Mouse (Mus musculus) myocyte (in vitro differentiated cells): ENCODE data around the gene Asic2. TPM values are rescaled to one million over a fixed set of nuclear protein-coding genes. Genes with fewer than 3 reads are reported as not detected.

Source experiments
- H3K27me3 ChIP-seq: one replicate; pipeline ENCODE4 v1.6.1; 2011; ENCODE audit not compliant: control insufficient read depth, insufficient read depth, insufficient read length
- H3K36me3 ChIP-seq: one replicate; pipeline ENCODE4 v1.6.1; 2011; ENCODE audit not compliant: control insufficient read depth, insufficient read depth
- H3K4me2 ChIP-seq: one replicate; pipeline ENCODE4 v1.6.1; 2011; ENCODE audit warnings: low read depth, control low read depth
- H3K4me3 ChIP-seq: one replicate; pipeline ENCODE4 v1.5.1; 2011; ENCODE audit warnings: mild to moderate bottlenecking, control low read depth, moderate library complexity
- H3K79me2 ChIP-seq: one replicate; pipeline ENCODE4 v1.6.1; 2011; ENCODE audit not compliant: control insufficient read depth, insufficient read depth
- H3ac ChIP-seq: one replicate; pipeline ENCODE4 v1.6.1; 2011; ENCODE audit not compliant: control insufficient read depth, insufficient read length
- CEBPB ChIP-seq: IDR thresholded peaks from 2 replicates; pipeline ENCODE4 v1.6.1; 2011; ENCODE audit warnings: mild to moderate bottlenecking, moderate library complexity; ENCODE audit not compliant: poor library complexity, insufficient read depth, severe bottlenecking
- E2F4 ChIP-seq: IDR thresholded peaks from one replicate; pipeline ENCODE4 v1.6.1; 2011; ENCODE audit warnings: mild to moderate bottlenecking, control low read depth, moderate library complexity; ENCODE audit not compliant: insufficient read depth
- MAX ChIP-seq: IDR thresholded peaks from one replicate; pipeline ENCODE4 v1.6.1; 2011; ENCODE audit warnings: low read depth, mild to moderate bottlenecking, control low read depth
- MYOD1 ChIP-seq, 3 experiments: IDR thresholded peaks; one replicate each; pipeline ENCODE4 v1.6.1; 2011; ENCODE audit warnings: control low read depth in 2 of 3, low read depth in 2 of 3, mild to moderate bottlenecking in 2 of 3, moderate library complexity in 1 of 3; ENCODE audit not compliant: insufficient read length in 2 of 3, control insufficient read depth in 1 of 3
- MYOG ChIP-seq, 3 experiments: IDR thresholded peaks; one replicate each; pipeline ENCODE4 v1.6.1; 2011; ENCODE audit warnings: control low read depth in 2 of 3, low read depth in 2 of 3, mild to moderate bottlenecking in 2 of 3; ENCODE audit not compliant: insufficient read length in 2 of 3, control insufficient read depth in 1 of 3, insufficient read depth in 1 of 3
- POLR2A ChIP-seq: IDR thresholded peaks from one replicate; pipeline ENCODE4 v1.6.1; 2011; ENCODE audit warnings: low read depth, mild to moderate bottlenecking, control low read depth, moderate library complexity; ENCODE audit not compliant: insufficient read length
- POLR2AphosphoS2 ChIP-seq: IDR thresholded peaks from one replicate; pipeline ENCODE4 v1.6.1; 2011; ENCODE audit warnings: low read depth, control low read depth; ENCODE audit not compliant: insufficient read length
- REST ChIP-seq: IDR thresholded peaks from one replicate; pipeline ENCODE4 v1.6.1; 2011; ENCODE audit warnings: mild to moderate bottlenecking, control low read depth, moderate library complexity; ENCODE audit not compliant: insufficient read depth, insufficient read length
- SRF ChIP-seq: IDR thresholded peaks from one replicate; pipeline ENCODE4 v1.6.1; 2011; ENCODE audit warnings: low read depth; ENCODE audit not compliant: control insufficient read depth, insufficient read length
- TCF12 ChIP-seq: IDR thresholded peaks from one replicate; pipeline ENCODE4 v1.6.1; 2011; ENCODE audit warnings: mild to moderate bottlenecking, control low read depth; ENCODE audit not compliant: poor library complexity, insufficient read depth, severe bottlenecking
- TCF3 ChIP-seq: IDR thresholded peaks from one replicate; pipeline ENCODE4 v1.6.1; 2011; ENCODE audit warnings: low read depth, control low read depth; ENCODE audit not compliant: insufficient read length
- USF1 ChIP-seq: IDR thresholded peaks from one replicate; pipeline ENCODE4 v1.6.1; 2011; ENCODE audit warnings: low read depth, mild to moderate bottlenecking, control low read depth, moderate library complexity
- polyA plus RNA-seq: library from polyadenylated mRNA; unstranded; fragments of >200 nt; fragmentation: generic; extraction: Trizol; gene quantifications from one replicate; pipeline ENCODE4 v1.2.1, GENCODE M21; 2012; ENCODE audit warnings: missing spikeins

Asic2 gene
- polyA plus RNA-seq, 1 experiment = not detected

- no peak for TF ChIP-seq MYOD1 (IDR thresholded peaks at IDR 0.05; ENCODE audit: control insufficient read depth in 1 of 3, insufficient read length in 2 of 3, low read depth in 2 of 3)
- no peak for TF ChIP-seq MAX
- no peak for TF ChIP-seq POLR2A
- TF ChIP-seq TCF3 = no peak
- no peak for TF ChIP-seq TCF12
- TF ChIP-seq E2F4 = no peak
- no peak for TF ChIP-seq REST
- no peak for TF ChIP-seq POLR2AphosphoS2
- no peak for TF ChIP-seq USF1
- no peak for TF ChIP-seq SRF
- TF ChIP-seq CEBPB = no peak
- TF ChIP-seq MYOG (IDR thresholded peaks at IDR 0.05; ENCODE audit: control insufficient read depth in 1 of 3, insufficient read depth in 1 of 3, insufficient read length in 2 of 3, low read depth in 2 of 3) = no peak
- no peak overlapping the region for H3K4me3 ChIP-seq
- H3ac ChIP-seq = no peak overlapping the region
- no peaks in the 10 kb centered on the region for H3K27me3 ChIP-seq
- H3K36me3 ChIP-seq = no peaks in the 10 kb centered on the region
- no peak overlapping the region for H3K4me2 ChIP-seq
- H3K79me2 ChIP-seq = no peaks in the 10 kb centered on the region
Measured at GRCm38 (mm10) chr11:80923286-80923951, 1044.8 kb downstream of the Asic2 start.

DNA sequence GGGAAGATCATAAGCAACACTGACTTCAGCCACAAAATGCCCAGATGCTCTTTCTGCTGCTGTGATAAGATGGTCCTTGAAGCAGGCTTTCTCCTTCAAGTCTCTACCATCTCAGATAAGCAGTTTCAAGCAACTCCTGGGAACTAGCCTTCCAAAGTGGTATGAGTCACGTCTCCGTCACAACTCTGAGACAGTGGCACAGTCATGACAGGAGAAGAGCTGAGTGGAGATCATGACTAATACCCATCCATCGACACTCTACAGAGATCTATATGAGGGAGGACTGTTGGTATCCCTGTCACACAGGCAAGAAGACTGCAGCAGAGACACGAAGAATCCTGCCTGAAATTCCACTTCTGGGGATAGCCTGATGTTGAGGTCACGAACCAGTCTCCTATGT, 1049.9 kb downstream of the Asic2 start:
- no peak for TF ChIP-seq MAX
- no peak for TF ChIP-seq POLR2AphosphoS2
- no peak for TF ChIP-seq MYOD1 (IDR thresholded peaks at IDR 0.05; ENCODE audit: control insufficient read depth in 1 of 3, insufficient read length in 2 of 3, low read depth in 2 of 3)
- no peak for TF ChIP-seq USF1
- TF ChIP-seq E2F4 = no peak
- TF ChIP-seq MYOG (IDR thresholded peaks at IDR 0.05; ENCODE audit: control insufficient read depth in 1 of 3, insufficient read depth in 1 of 3, insufficient read length in 2 of 3, low read depth in 2 of 3) = no peak
- TF ChIP-seq TCF12 = no peak
- no peak for TF ChIP-seq SRF
- TF ChIP-seq POLR2A = no peak
- no peak overlapping the region for H3K4me2 ChIP-seq
- H3ac ChIP-seq = no peak overlapping the region
- H3K27me3 ChIP-seq = no peaks in the 10 kb centered on the region
- H3K79me2 ChIP-seq = no peaks in the 10 kb centered on the region
- H3K4me3 ChIP-seq = no peak overlapping the region
- H3K36me3 ChIP-seq = no peaks in the 10 kb centered on the region

DNA sequence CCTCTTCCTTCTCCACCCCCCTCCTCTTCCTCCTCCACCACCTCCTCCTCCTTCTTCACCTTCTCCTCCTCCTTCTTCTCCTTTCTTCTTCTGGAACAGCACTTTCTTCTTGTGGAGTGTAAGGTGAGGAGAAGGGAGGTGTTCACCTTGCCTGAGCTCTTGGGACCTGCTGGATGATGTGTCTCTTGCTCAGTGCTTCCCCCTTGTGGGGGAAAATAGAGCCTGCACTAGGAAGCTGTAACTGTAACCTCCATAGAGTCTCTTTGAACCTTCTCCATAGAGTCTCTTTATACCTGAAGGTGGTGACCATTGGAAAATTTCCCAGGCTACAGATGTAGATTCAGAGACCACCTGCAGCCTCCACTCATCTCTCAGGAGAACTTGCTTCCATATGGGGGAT, 1050.6 kb downstream of the Asic2 start:
- H3K4me2 ChIP-seq = no peak overlapping the region
- no peaks in the 10 kb centered on the region for H3K27me3 ChIP-seq
- no peak overlapping the region for H3K4me3 ChIP-seq
- no peak overlapping the region for H3ac ChIP-seq
- H3K79me2 ChIP-seq = no peaks in the 10 kb centered on the region
- TF ChIP-seq REST (no peak), MAX (no peak)
- H3K36me3 ChIP-seq = no peaks in the 10 kb centered on the region

GRCm38 (mm10) chr11:80913408-80914024, 1054.7 kb downstream of the Asic2 start:
- H3K79me2 ChIP-seq = no peaks in the 10 kb centered on the region
- no peak overlapping the region for H3ac ChIP-seq
- H3K4me3 ChIP-seq = no peak overlapping the region
- no peaks in the 10 kb centered on the region for H3K27me3 ChIP-seq
- no peaks in the 10 kb centered on the region for H3K36me3 ChIP-seq
- no peak overlapping the region for H3K4me2 ChIP-seq
- TF ChIP-seq POLR2A = no peak
- TF ChIP-seq MYOG (IDR thresholded peaks at IDR 0.05; ENCODE audit: control insufficient read depth in 1 of 3, insufficient read depth in 1 of 3, insufficient read length in 2 of 3, low read depth in 2 of 3) = no peak
- no peak for TF ChIP-seq MAX
- no peak for TF ChIP-seq SRF
- TF ChIP-seq TCF3 = no peak
- TF ChIP-seq MYOD1 (IDR thresholded peaks at IDR 0.05; ENCODE audit: control insufficient read depth in 1 of 3, insufficient read length in 2 of 3, low read depth in 2 of 3) = no peak
- TF ChIP-seq CEBPB = no peak
- TF ChIP-seq POLR2AphosphoS2 = no peak
- TF ChIP-seq E2F4 = no peak
- no peak for TF ChIP-seq REST
- TF ChIP-seq TCF12 = no peak
- no peak for TF ChIP-seq USF1

- no peaks in the 10 kb centered on the region for H3K79me2 ChIP-seq
- peaks cover 4% of the 10 kb centered on the region for H3K27me3 ChIP-seq
- no peak for TF ChIP-seq REST
- no peak for TF ChIP-seq USF1
- no peak for TF ChIP-seq CEBPB
- no peak for TF ChIP-seq TCF12
- TF ChIP-seq E2F4 = no peak
- no peak for TF ChIP-seq MAX
- no peak for TF ChIP-seq MYOG (IDR thresholded peaks at IDR 0.05; ENCODE audit: control insufficient read depth in 1 of 3, insufficient read depth in 1 of 3, insufficient read length in 2 of 3, low read depth in 2 of 3)
- TF ChIP-seq SRF = no peak
- TF ChIP-seq TCF3 = no peak
- TF ChIP-seq POLR2A = no peak
- TF ChIP-seq POLR2AphosphoS2 = no peak
- TF ChIP-seq MYOD1 (IDR thresholded peaks at IDR 0.05; ENCODE audit: control insufficient read depth in 1 of 3, insufficient read length in 2 of 3, low read depth in 2 of 3) = no peak
- H3ac ChIP-seq = no peak overlapping the region
- H3K4me3 ChIP-seq = no peak overlapping the region
- no peaks in the 10 kb centered on the region for H3K36me3 ChIP-seq
- H3K4me2 ChIP-seq = no peak overlapping the region
Measured at GRCm38 (mm10) chr11:80912721-80913120, 1055.5 kb downstream of the Asic2 start.
